Mouse (Mus musculus) spleen, postnatal 14 days (tissue): Measurements from ENCODE around the gene Gm20390.

Experiments
- DNase-seq, 2 experiments: peaks; one replicate each; pipeline ENCODE4 v3.0.0; 2021 to 2022; ENCODE audit warnings: low spot score in 2 of 2

The Gm20390 gene

GRCm38 (mm10) chr11:93968005-93968847, at the start of gene Gm20390, which contains the start of gene Nme1:
TSS of gene Gm20390 (minus strand) at chr11:93968293.
TSS of gene Nme1 (minus strand) at chr11:93968521.
- DNase-seq: peak; percentile 92 to 94

DNA sequence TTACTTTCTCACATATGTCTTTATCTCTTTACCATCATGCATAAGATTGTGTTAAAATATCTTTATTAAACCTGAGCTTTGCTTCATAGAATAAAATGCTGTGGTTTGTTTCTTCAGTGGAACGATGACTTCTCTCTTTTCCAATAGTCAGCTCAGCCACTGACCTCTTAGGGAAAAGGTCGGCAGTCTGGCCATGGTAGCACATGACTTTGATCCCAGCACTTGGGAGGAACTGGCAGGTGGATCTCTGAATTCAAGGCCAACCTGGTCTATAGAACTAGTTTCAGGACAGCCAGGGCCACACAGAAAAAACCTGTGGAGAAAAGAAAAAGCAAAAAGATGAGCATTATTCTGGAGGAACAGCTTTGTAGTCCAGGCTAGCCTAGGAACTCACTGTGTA, 35.3 kb upstream of the Gm20390 start:
- DNase-seq: no peak

DNA sequence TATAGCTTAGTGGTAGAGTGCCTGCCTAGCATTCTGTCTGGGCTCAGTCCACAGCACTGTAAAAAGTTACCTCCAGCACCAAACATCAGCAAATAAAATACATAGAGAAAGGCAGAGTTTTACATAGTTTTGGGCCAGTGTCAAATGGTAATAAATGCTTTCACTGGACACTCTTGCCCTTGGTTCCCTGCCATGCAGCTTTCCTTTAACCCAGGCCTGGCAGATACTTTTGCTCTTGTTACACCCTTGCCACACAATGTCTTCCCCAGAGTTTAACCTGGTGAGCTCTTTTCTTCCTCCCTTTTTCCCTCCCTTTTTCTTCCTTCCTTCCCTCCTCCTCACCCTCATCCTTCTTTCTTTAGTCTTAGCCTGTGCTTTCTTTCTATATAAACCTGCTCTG, 31.2 kb upstream of the Gm20390 start:
- DNase-seq: no peak

DNA sequence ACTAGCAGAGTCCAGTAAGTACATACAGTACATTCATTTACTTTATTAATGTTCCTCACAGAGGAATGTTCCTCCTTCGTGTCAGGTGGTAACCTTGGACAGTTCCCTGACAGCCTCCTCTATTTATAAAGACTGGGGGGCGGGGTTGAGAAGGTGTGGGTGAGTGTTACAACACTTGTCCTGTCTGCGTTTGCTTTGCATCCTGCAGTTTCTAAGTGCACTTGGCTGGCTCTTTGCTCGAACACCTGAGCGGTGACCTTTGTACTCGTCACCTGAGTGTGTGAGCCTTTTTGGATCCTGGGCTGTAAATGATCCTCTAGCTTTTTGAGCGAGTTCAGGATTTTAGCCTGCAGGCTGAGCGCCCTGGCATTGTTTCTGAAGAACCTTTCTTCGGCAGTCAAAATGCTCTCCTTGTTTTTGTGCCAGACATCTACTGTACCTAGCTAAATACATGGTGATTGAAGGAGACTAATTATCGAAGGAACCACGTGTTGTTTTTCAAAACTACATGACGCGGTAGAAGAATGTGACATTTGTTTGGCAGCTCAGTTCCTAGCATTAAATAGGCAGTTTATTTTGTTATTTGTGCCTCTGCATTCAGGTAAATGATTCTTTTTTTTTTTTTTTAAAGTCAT, 29.2 kb upstream of the Gm20390 start:
- DNase-seq: no peak

DNA sequence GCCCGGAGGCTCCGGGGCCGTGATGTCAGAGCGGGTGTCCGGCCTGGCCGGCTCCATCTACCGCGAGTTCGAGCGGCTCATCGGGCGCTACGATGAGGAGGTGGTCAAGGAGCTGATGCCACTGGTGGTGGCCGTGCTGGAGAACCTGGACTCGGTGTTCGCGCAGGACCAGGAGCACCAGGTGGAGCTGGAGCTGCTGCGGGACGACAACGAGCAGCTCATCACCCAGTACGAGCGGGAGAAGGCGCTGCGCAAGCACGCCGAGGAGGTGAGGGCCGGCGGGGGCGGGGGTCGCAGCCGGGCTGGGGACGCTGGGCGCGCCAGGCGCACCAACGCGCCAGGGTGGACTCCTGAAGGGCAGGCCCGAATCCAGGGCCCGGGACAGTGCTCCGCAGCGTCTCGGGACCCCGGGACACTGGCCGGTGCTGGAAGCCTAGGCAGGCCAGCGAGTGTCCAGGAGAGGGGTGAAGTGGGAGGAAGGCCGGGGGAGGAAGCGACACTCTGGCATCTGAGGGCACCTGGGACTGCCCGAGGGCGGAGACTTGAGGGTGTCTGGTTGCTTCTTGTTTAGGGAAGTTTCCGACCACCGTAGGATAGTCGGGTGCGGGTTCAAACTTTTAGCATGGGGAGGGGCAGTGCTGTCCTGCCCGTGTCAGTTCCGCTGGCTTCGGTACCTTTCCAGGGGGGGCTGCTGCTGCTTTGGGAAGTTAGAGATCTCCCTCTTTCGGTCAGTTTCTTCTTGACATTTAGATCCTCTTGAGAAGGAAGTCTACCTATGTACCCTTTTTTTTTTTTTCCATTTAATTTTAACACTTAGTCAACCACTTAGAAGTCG, 28.4 kb upstream of the Gm20390 start:
- peak; percentile 29 to 36 for DNase-seq

GRCm38 (mm10) chr11:93995720-93996305, 27.7 kb upstream of the Gm20390 start, which contains the start of gene Spag9:
TSS of gene Spag9 (plus strand) at chr11:93996091.
- DNase-seq: peak; percentile 87 to 90

- peak; percentile 43 to 55 for DNase-seq
These were observed 27.1 kb upstream of the Gm20390 start for GRCm38 (mm10) chr11:93995111-93995719.

GRCm38 (mm10) chr11:93994531-93994930, 26.4 kb upstream of the Gm20390 start:
- DNase-seq: no peak

DNA sequence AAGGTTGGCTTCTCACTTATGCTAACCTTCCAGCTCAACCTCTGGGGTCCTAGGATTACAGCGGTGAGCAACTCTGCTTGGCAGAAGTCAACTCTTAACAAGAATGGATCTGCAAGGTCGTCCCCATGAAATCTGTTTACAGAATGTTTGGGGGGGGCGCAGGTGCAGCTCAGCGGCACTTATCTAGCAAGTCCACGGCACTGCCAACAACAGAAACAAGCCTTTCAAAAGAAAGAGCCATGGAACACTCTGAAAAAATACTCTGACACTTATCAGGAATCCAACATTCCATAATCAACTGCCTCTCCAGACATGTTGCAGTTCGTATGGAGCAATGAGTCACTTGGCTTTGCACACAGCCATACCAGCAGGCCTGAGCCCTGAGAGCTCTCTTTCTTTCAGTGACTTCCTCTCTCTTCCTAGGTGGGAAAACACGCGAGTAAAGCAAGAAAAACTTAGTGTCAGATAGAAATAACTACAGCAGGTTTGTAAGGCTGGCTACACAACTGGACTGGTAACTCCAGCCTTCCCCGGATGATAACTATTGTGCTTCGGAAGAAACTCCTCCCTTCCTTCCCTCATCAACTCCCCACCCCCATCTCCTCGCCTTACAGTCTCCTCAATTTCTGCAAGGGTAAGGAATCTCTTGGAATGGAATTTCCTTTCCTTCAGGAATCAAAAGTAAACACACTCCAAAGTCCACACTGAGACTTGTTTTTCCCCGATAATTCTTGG, 20.4 kb upstream of the Gm20390 start:
- no peak for DNase-seq

DNA sequence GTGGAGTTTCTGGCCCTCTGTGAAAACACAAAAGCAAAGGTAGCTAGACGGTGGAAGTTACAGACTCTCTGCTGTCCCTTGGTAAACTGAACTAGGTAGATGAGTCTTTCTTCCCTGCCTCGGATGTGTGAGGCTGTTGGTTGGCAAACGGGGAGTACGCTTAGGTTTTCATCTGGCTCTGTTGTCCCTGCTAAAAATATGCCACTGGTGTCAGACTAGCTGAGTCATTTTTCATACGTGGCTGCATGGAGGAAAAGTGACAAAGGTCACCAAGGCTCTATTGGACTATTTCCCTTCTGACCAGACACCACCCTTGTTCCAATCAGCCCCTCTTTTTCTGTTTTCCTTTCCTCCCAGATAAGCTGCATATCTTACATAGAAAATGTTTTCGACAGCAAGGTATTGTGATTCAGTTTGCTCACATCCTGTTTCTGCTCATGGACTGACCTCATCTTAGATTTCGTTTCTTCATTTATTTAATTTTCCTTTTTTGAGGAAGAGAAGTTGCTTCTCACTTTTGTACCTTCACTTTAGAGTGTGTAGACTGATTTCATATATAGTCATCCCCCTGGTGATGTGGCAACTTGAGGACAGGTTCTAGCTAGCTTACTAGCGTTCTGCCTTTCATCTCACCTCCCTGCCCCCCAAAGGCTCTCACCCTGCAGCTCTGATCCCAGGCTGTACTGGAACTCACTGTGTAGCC, 19.7 kb upstream of the Gm20390 start:
- no peak for DNase-seq

GRCm38 (mm10) chr11:93987026-93987425, 18.9 kb upstream of the Gm20390 start:
- DNase-seq: no peak

DNA sequence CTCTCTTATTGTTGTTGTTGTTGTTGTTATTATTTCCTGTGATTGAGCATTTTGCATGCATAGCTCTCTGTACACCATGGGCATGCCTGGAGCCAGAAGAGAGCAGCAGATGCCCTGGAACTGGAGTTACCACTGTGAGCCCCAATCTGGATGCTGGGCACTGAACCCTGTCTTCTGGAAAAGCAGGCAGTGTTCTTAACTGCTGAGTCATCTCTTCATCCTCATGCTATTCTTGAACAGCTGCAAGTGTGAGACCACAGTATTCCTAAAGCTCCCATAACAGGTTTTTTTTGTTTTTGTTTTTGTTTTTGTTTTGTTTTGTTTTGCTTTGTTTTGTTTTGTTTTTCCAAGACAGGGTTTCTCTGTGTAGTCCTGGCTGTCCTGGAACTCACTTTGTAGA, 18.2 kb upstream of the Gm20390 start:
- DNase-seq: no peak

GRCm38 (mm10) chr11:93985265-93985664, 17.2 kb upstream of the Gm20390 start:
- DNase-seq: no peak

- no peak for DNase-seq
These were observed 16.5 kb upstream of the Gm20390 start for GRCm38 (mm10) chr11:93984619-93985018.

- no peak for DNase-seq
These were observed 11.5 kb upstream of the Gm20390 start for GRCm38 (mm10) chr11:93979502-93980049.

DNA sequence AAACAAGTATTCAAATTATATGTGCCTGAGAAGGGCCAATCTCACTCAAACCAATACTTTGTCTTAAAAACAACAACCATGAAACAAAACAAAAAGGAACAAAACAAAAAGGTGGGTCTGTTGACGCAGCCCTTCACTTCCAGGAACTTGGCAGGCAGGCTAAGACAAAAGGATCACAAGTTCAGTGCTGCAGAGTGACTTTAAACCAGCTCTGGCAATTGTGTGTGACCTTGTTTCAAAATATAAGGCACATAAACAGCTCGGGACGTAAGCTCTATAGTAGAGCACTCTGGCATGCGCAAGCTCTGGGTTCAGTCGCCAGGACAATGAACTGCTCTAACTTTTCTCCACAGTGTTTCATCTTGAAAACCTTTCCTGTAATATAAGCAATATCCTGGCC, 4.9 kb upstream of the Gm20390 start:
- no peak for DNase-seq

- no peak for DNase-seq
These were observed 1.7 kb upstream of the Gm20390 start for GRCm38 (mm10) chr11:93969799-93970198.

DNA sequence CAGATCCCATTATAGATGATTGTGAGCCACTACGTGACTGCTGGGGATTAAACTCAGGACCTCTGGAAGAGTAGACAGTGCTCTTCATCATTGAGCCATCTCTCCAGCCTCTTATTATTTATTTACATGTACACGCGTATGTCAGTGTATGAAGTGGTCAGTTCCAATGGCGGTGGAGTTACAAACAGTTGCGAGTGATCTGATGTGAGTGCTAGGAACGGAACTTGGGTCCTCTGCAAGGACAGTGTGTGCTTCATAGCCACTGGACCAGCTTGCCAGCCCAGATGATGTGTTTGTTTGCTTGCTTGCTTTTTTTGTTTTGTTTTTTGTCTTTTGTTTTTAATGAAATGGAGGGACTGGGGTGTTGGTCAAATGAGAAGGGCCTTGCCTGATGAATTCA, 1.1 kb upstream of the Gm20390 start:
- no peak for DNase-seq

DNA sequence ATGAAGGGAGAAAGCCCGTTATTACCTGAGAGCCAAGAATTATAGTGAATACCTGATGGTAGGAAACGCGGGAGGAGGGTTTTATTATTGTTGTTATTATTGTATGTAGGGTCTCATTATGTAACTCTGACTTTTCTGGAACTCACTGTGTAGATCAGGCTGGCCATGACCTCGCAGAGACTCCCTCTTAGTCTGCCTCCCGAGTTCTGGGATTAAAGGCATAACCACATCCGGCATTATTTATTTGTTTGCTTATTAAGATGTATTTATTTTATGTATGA, 695 bp upstream of the Gm20390 start:
- no peak for DNase-seq

DNA sequence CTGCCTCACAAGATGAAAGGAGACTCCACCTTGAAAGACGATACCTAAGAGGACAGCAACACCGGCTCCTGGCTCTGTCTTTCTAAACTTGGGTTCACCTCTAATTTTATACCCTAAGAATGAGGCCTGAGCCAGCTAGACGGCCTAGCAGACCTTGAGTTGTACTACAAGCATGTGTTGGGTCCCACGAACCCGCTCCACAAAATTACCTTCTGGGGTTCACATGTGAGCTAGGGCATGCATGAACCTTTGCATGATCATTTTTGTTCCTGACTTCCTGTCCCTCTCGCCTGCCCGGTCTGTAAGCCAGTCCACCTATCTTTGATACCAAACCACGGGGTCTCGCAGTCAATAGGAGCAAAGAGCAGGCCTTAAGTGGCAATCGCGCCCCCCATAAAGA, 712 bp downstream of the Gm20390 start:
- DNase-seq: no peak
